Mouse (Mus musculus): Measurements from ENCODE around the gene Ap1s1.

DNA sequence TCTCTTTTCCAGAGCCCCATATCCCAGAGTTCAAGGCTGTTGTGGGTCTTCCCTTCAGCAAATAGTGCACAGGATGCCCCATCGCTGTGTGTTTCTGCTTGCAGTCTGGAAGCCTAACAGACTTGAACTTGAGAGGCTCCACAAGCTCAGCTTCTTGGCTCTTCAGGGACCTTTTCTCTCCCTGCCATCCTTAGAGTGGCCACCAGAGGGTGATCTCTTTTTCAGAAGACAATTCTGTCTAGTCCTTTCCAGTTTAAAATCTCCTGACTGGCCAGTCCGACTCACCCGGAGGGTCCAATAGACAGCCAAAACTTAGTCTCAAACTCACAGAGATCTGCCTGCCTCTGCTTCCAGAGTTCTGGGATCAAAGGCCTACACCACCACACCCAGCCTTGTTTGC, 35.9 kb downstream of the Ap1s1 start:
- TF ChIP-seq CTCF (IDR thresholded peaks at IDR 0.05) = peak; percentile 73
- no peak for TF ChIP-seq EP300 (IDR thresholded peaks at IDR 0.05)

All from lung, postnatal 0 days (tissue).